Comparison of ENCODE assay signal across 8 mouse cellular contexts in the genomic region with DNA sequence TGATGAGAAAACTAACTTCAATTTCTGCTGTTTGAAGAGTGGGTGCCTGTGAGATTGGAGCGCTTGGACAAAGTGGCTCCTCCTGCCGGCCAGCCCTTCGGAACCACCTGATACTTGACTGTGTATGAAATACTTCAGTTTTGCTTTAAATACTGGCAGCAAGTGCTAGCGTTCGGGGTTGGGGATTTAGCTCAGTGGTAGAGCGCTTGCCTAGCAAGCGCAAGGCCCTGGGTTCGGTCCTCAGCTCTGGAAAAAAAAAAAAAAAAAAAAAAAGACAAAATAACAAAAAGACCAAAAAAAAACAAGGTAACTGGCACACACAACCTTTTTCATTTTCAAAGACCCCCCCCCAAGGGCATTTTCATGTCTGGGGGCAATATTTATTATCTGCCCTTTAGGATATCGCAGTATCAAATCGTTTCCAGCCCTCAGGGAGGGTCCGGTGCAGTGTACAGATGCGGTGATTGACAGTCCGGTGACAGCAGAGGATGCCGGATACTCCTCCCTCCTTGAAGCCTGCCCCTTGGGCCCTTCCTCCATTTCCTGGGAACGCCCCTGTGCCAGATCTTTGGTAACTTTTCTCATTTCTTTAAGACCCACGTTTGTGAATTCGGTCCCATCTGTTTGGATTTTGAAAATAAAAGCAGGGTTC. TPM values are rescaled to one million over a fixed set of nuclear protein-coding genes. Genes with fewer than 3 reads are reported as not detected.
DNase-seq lines count a peak whose midpoint lies in the region; ATAC-seq lines count a peak whose summit lies in the region.

No protein-coding gene starts in this region.

- H3K27ac ChIP-seq in hindbrain, embryonic 12.5 days, result peak overlapping the region; percentile 89
- no peak overlapping the region for H3K27ac ChIP-seq in limb, embryonic 11.5 days (replicated peaks; ENCODE audit: low read depth, low read length)
- H3K27ac ChIP-seq in neural tube, embryonic 12.5 days, result no peak overlapping the region

- peak; percentile 92 for ATAC-seq in hindbrain, embryonic 12.5 days (ENCODE audit: low FRiP score)
- peak; percentile 90 for ATAC-seq in limb, embryonic 11.5 days (ENCODE audit: insufficient number of reproducible peaks, low FRiP score, low TSS enrichment, low read depth)
- peak; percentile 90 for ATAC-seq in neural tube, embryonic 12.5 days (ENCODE audit: low FRiP score, low read depth)

- peak; percentile 32 for DNase-seq in thymus, postnatal 4 days
- no peak for DNase-seq in thymus, postnatal 0 days (ENCODE audit: low spot score)
- DNase-seq in embryo, embryonic 10.5 days (ENCODE audit: low spot score), result peak; percentile 49
- no peak for DNase-seq in limb, embryonic 11.5 days (ENCODE audit: low spot score)
- DNase-seq in retina, embryonic 14.5 days (ENCODE audit: low spot score), result no peak
- no peak for DNase-seq in adrenal gland, adult (ENCODE audit: inconsistent age in 2 of 2, low spot score in 1 of 2)

- peaks cover 9% of the 10 kb centered on the region for H3K27me3 ChIP-seq in hindbrain, embryonic 12.5 days
- H3K27me3 ChIP-seq in limb, embryonic 11.5 days (ENCODE audit: control insufficient read depth, insufficient read depth, low read length), result no peaks in the 10 kb centered on the region
- no peaks in the 10 kb centered on the region; the same call in 1 of the 2 replicates for H3K27me3 ChIP-seq in neural tube, embryonic 12.5 days (replicated peaks)

- H3K4me1 ChIP-seq in hindbrain, embryonic 12.5 days, result peaks cover 14% of the 10 kb centered on the region
- H3K4me1 ChIP-seq in limb, embryonic 11.5 days (ENCODE audit: control insufficient read depth, insufficient read depth, low read length), result peaks cover 8% of the 10 kb centered on the region
- peaks cover 10% of the 10 kb centered on the region for H3K4me1 ChIP-seq in neural tube, embryonic 12.5 days

- peak overlapping the region; percentile 87 for H3K4me2 ChIP-seq in hindbrain, embryonic 12.5 days (replicated peaks)
- peak overlapping the region; percentile 92 for H3K4me2 ChIP-seq in limb, embryonic 11.5 days (ENCODE audit: low read depth, severe bottlenecking)
- peak overlapping the region; percentile 95 for H3K4me2 ChIP-seq in neural tube, embryonic 12.5 days (replicated peaks)

- H3K9me3 ChIP-seq in hindbrain, embryonic 12.5 days (replicated peaks), result no peaks in the 10 kb centered on the region
- H3K9me3 ChIP-seq in limb, embryonic 11.5 days (ENCODE audit: control insufficient read depth, low read length), result no peaks in the 10 kb centered on the region
- H3K9me3 ChIP-seq in neural tube, embryonic 12.5 days, result no peaks in the 10 kb centered on the region

- H3K36me3 ChIP-seq in hindbrain, embryonic 12.5 days, result peaks cover 21% of the 10 kb centered on the region
- peaks cover 4% of the 10 kb centered on the region; the same call in 1 of the 2 replicates for H3K36me3 ChIP-seq in limb, embryonic 11.5 days (ENCODE audit: control insufficient read depth, insufficient read depth, low read length)
- peaks cover 21% of the 10 kb centered on the region for H3K36me3 ChIP-seq in neural tube, embryonic 12.5 days

- peak overlapping the region; percentile 82 for H3K4me3 ChIP-seq in hindbrain, embryonic 12.5 days
- peak overlapping the region; percentile 63 for H3K4me3 ChIP-seq in limb, embryonic 11.5 days (ENCODE audit: low read depth, low read length)
- H3K4me3 ChIP-seq in neural tube, embryonic 12.5 days, result peak overlapping the region; percentile 79

- WGBS in hindbrain, embryonic 12.5 days, result 8% methylated on average over 17 of the region's 17 CpGs
- WGBS in limb, embryonic 11.5 days, result 9% methylated on average over 17 of the region's 17 CpGs
- 9% methylated on average over 17 of the region's 17 CpGs for WGBS in neural tube, embryonic 12.5 days

- no peak overlapping the region; the same call in 1 of the 2 replicates for H3K9ac ChIP-seq in hindbrain, embryonic 12.5 days
- peak overlapping the region; percentile 72 for H3K9ac ChIP-seq in limb, embryonic 11.5 days (ENCODE audit: low read length)
- H3K9ac ChIP-seq in neural tube, embryonic 12.5 days, result peak overlapping the region; percentile 78; the same call in 1 of the 2 replicates

RNA-seq across cellular contexts. Expression of gene LTO1, which starts 0.5 kb away (rescaled TPM):
- 25.4 and 26.4 TPM in 2 replicates for polyA plus RNA-seq in thymus, postnatal 0 days (2015; fragmentation: Nextera tagmentation; extraction: Ambion mirVana)
- 28.2 and 34.1 TPM in 2 replicates for polyA plus RNA-seq in hindbrain, embryonic 12.5 days (2016; fragmentation: Nextera tagmentation; extraction: Ambion mirVana)
- polyA plus RNA-seq in limb, embryonic 11.5 days (2014; fragmentation: Nextera tagmentation; extraction: Ambion mirVana), result 22.6 and 23.3 TPM in 2 replicates
- polyA plus RNA-seq in neural tube, embryonic 12.5 days (2016; fragmentation: Nextera tagmentation; extraction: Ambion mirVana), result 34.6 and 36.7 TPM in 2 replicates

RNA-seq across cellular contexts. Expression of gene Fgf15, which starts 18.1 kb away (rescaled TPM):
- polyA plus RNA-seq in thymus, postnatal 0 days (2015; fragmentation: Nextera tagmentation; extraction: Ambion mirVana), result 0.36 and 0.56 TPM in 2 replicates
- polyA plus RNA-seq in hindbrain, embryonic 12.5 days (2016; fragmentation: Nextera tagmentation; extraction: Ambion mirVana), result 62.0 and 66.7 TPM in 2 replicates
- 0.47 and 0.52 TPM in 2 replicates for polyA plus RNA-seq in limb, embryonic 11.5 days (2014; fragmentation: Nextera tagmentation; extraction: Ambion mirVana)
- polyA plus RNA-seq in neural tube, embryonic 12.5 days (2016; fragmentation: Nextera tagmentation; extraction: Ambion mirVana), result 48.1 and 59.1 TPM in 2 replicates

RNA-seq across cellular contexts. Expression of gene Ccnd1, which starts 25.3 kb away (rescaled TPM):
- polyA plus RNA-seq in thymus, postnatal 0 days (2015; fragmentation: Nextera tagmentation; extraction: Ambion mirVana), result 7.4 and 10.0 TPM in 2 replicates
- polyA plus RNA-seq in hindbrain, embryonic 12.5 days (2016; fragmentation: Nextera tagmentation; extraction: Ambion mirVana), result 123 and 128 TPM in 2 replicates
- polyA plus RNA-seq in limb, embryonic 11.5 days (2014; fragmentation: Nextera tagmentation; extraction: Ambion mirVana), result 166 and 200 TPM in 2 replicates
- 140 and 159 TPM in 2 replicates for polyA plus RNA-seq in neural tube, embryonic 12.5 days (2016; fragmentation: Nextera tagmentation; extraction: Ambion mirVana)

Comparison
In these comparisons a context has a peak if more than half of its experiments do, and no peak if none do; other contexts are left out.
1. DNase-seq: peak in thymus, postnatal 4 days (single experiment) and embryo, embryonic 10.5 days (single experiment); none in thymus, postnatal 0 days (single experiment), limb, embryonic 11.5 days (single experiment), retina, embryonic 14.5 days (single experiment) and adrenal gland, adult (0 of 2).
2. RNA of gene Fgf15, which starts 18.1 kb away (polyA plus RNA-seq): 62.0 to 66.7 TPM in hindbrain, embryonic 12.5 days and 48.1 to 59.1 TPM in neural tube, embryonic 12.5 days; 0.36 to 0.56 TPM in thymus, postnatal 0 days and 0.47 to 0.52 TPM in limb, embryonic 11.5 days; every median in the first group is over 10 times any median in the second.
3. RNA of gene Ccnd1, which starts 25.3 kb away (polyA plus RNA-seq): 166 to 200 TPM in limb, embryonic 11.5 days, 140 to 159 TPM in neural tube, embryonic 12.5 days and 123 to 128 TPM in hindbrain, embryonic 12.5 days; 7.4 to 10.0 TPM in thymus, postnatal 0 days; every median in the first group is over 10 times any median in the second.
4. Peak in every context shown above with its lines, with median percentiles within 50 percentile points of each other: ATAC-seq, H3K4me2 ChIP-seq and H3K4me3 ChIP-seq.